Mouse (Mus musculus): ENCODE measurements around the gene 9130213A22Rik. TPM values are rescaled to one million over a fixed set of nuclear protein-coding genes. Genes with fewer than 3 reads are reported as not detected.
"Not testable (repeated sequence)": the region's sequence is repeated elsewhere in the genome, so short reads cannot be mapped to it uniquely, and the experiment has no call there.

9130213A22Rik gene
- polyA plus RNA-seq, 1 experiment from 2014 or later, result 0.14 TPM

DNA sequence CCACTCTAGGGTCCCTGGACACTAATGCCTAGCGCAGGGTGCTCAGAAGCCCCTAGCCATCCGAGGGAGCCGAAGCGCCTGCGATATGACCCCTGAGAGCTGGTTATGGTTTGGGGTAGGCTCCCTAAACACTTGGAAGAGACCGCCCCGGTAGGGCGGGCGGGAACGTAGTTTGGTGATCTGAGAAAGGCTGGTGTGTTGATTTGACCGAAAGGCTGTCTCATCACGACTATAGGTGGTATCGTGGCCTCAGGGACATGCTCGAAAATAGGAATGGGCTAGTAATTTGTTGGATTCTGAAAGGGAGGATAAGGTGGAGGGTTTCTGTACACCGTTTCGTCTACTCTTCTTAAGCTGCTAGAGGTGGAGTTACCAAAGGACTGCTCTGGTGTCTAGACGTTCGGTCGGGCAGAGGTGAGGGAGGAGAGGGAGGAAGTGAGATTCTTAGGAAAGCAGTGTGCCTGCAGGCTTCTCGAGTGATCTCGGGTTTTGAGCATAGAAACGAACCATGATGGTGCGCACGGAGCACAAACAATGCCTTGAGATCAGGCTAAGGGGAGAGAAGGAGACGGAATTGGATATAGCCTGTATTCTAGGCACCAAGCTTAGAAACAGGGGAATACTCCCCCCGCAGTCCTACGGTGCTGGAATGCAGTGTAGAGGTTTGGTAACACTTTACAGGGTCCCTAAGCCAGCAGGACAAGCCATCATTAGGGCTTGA, 26.7 kb downstream of the 9130213A22Rik start:
- Histone ChIP-seq H3K4me3 (ENCODE audit: low read depth, low read length) (peak overlapping the region; percentile 34), H3K9me3 (replicated peaks; ENCODE audit: control insufficient read depth, low read length) (no peaks in the 10 kb centered on the region), H3K4me1 (ENCODE audit: control insufficient read depth, insufficient read depth, low read length) (peaks cover 46% of the 10 kb centered on the region), H3K36me3 (ENCODE audit: control insufficient read depth, insufficient read depth, low read length) (peaks cover 17% of the 10 kb centered on the region), H3K27me3 (replicated peaks; ENCODE audit: control insufficient read depth, insufficient read depth, low read length) (no peaks in the 10 kb centered on the region), H3K9ac (ENCODE audit: low read length) (peak overlapping the region; percentile 33), H3K27ac (ENCODE audit: low read depth, low read length) (no peak overlapping the region), H3K4me2 (ENCODE audit: low read length) (peak overlapping the region; percentile 84)
- DNase-seq (ENCODE audit: low spot score), result no peak
- WGBS, result 3% methylated on average over 27 of the region's 27 CpGs
- ATAC-seq, result no peak

- H3K4me2 ChIP-seq (ENCODE audit: low read length), result peak within 1 kb of the TSS; percentile 84
- H3K27me3 ChIP-seq (replicated peaks; ENCODE audit: control insufficient read depth, insufficient read depth, low read length), result no peaks in the 10 kb centered on the region
- peak within 1 kb of the TSS; percentile 34 for H3K4me3 ChIP-seq (ENCODE audit: low read depth, low read length)
- peak within 1 kb of the TSS; percentile 33 for H3K9ac ChIP-seq (ENCODE audit: low read length)
- DNase-seq (ENCODE audit: low spot score), result peak; percentile 100
- peaks cover 24% of the 10 kb centered on the region for H3K36me3 ChIP-seq (ENCODE audit: control insufficient read depth, insufficient read depth, low read length)
- H3K27ac ChIP-seq (ENCODE audit: low read depth, low read length), result peak within 1 kb of the TSS; percentile 74
- H3K4me1 ChIP-seq (ENCODE audit: control insufficient read depth, insufficient read depth, low read length), result peaks cover 52% of the 10 kb centered on the region
- no peaks in the 10 kb centered on the region for H3K9me3 ChIP-seq (replicated peaks; ENCODE audit: control insufficient read depth, low read length)
- peak; percentile 93 for ATAC-seq
- WGBS, result under 1% methylated on average over 37 of the region's 37 CpGs
These were observed 27.5 kb downstream of the 9130213A22Rik start, which contains the start of gene Per1 for GRCm38 (mm10) chr11:69094697-69095429. Gene Per1, plus strand, starts transcription at chr11:69095217.

- not testable (repeated sequence) for H3K4me3 ChIP-seq (ENCODE audit: low read depth, low read length); DNase-seq (ENCODE audit: low spot score); H3K4me2 ChIP-seq (ENCODE audit: low read length); H3K9ac ChIP-seq (ENCODE audit: low read length); H3K9me3 ChIP-seq (replicated peaks; ENCODE audit: control insufficient read depth, low read length); H3K27ac ChIP-seq (ENCODE audit: low read depth, low read length); ATAC-seq; H3K27me3 ChIP-seq (replicated peaks; ENCODE audit: control insufficient read depth, insufficient read depth, low read length)
- peaks cover 30% of the 10 kb centered on the region for H3K36me3 ChIP-seq (ENCODE audit: control insufficient read depth, insufficient read depth, low read length)
- peaks cover 53% of the 10 kb centered on the region for H3K4me1 ChIP-seq (ENCODE audit: control insufficient read depth, insufficient read depth, low read length)
- WGBS, result 90% methylated on average over 7 of the region's 7 CpGs
These were observed 28.5 kb downstream of the 9130213A22Rik start for GRCm38 (mm10) chr11:69093856-69094255.

GRCm38 (mm10) chr11:69092871-69093270, 29.5 kb downstream of the 9130213A22Rik start:
- no peak for ATAC-seq
- Histone ChIP-seq H3K36me3 (ENCODE audit: control insufficient read depth, insufficient read depth, low read length) (peaks cover 30% of the 10 kb centered on the region), H3K4me1 (ENCODE audit: control insufficient read depth, insufficient read depth, low read length) (peaks cover 45% of the 10 kb centered on the region), H3K4me2 (ENCODE audit: low read length) (no peak overlapping the region), H3K27me3 (replicated peaks; ENCODE audit: control insufficient read depth, insufficient read depth, low read length) (no peaks in the 10 kb centered on the region), H3K9me3 (replicated peaks; ENCODE audit: control insufficient read depth, low read length) (no peaks in the 10 kb centered on the region), H3K9ac (ENCODE audit: low read length) (no peak overlapping the region), H3K4me3 (ENCODE audit: low read depth, low read length) (no peak overlapping the region), H3K27ac (ENCODE audit: low read depth, low read length) (no peak overlapping the region)
- DNase-seq (ENCODE audit: low spot score), result no peak
- 82% methylated on average over 4 of the region's 4 CpGs for WGBS

- Histone ChIP-seq H3K27ac (ENCODE audit: low read depth, low read length) (no peak overlapping the region), H3K9me3 (replicated peaks; ENCODE audit: control insufficient read depth, low read length) (no peaks in the 10 kb centered on the region), H3K36me3 (ENCODE audit: control insufficient read depth, insufficient read depth, low read length) (peaks cover 30% of the 10 kb centered on the region), H3K9ac (ENCODE audit: low read length) (no peak overlapping the region), H3K27me3 (replicated peaks; ENCODE audit: control insufficient read depth, insufficient read depth, low read length) (no peaks in the 10 kb centered on the region), H3K4me3 (ENCODE audit: low read depth, low read length) (no peak overlapping the region), H3K4me1 (ENCODE audit: control insufficient read depth, insufficient read depth, low read length) (peaks cover 40% of the 10 kb centered on the region), H3K4me2 (ENCODE audit: low read length) (no peak overlapping the region)
- no peak for ATAC-seq
- DNase-seq (ENCODE audit: low spot score), result peak; percentile 65
- WGBS, result 5% methylated on average over 3 of the region's 3 CpGs
These were observed 30.0 kb downstream of the 9130213A22Rik start for GRCm38 (mm10) chr11:69092386-69092751.

DNA sequence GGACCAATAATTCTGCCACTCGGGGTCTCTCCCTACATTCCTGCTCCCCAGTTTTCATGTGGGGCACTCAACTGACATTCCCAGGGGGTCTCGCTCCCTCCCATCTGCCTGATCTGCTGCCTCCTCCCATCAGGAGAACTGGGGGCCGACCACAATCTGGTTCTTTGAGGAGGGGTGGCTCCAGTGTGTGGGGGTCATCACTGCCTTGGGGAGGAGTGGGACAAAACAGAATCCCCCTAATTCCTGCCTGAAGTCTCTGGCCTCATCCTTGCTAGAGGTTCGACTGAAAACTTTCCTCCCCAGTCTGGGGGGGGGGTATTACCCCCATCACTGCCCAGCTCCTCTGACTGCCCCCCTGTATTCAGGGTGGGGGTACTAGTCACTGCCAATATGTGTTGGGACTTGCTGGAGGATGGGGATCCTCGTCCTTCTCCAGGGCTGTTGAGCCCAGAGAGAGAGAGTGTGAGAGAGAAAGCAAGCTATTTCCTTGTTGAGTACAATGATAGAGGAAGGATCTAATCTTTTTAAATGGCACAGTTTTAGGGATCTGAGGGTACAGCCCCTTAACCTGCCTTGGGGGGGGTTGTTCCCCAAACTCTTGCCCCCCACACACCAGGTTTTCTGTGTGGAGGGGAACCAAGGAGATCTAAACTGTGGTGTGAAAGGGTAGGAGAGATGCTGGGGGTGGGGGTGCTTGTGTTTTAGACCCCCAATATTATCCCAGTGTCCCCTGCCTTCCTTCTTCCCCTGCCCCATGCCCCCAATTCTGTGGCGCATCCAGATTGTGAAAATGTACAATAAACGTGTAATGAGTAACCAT, 30.6 kb downstream of the 9130213A22Rik start:
- H3K36me3 ChIP-seq (ENCODE audit: control insufficient read depth, insufficient read depth, low read length), result peaks cover 30% of the 10 kb centered on the region
- H3K4me1 ChIP-seq (ENCODE audit: control insufficient read depth, insufficient read depth, low read length), result peaks cover 34% of the 10 kb centered on the region
- 64% methylated on average over 7 of the region's 7 CpGs for WGBS
- H3K27ac ChIP-seq (ENCODE audit: low read depth, low read length), result no peak overlapping the region
- no peaks in the 10 kb centered on the region for H3K9me3 ChIP-seq (replicated peaks; ENCODE audit: control insufficient read depth, low read length)
- H3K4me3 ChIP-seq (ENCODE audit: low read depth, low read length), result no peak overlapping the region
- no peaks in the 10 kb centered on the region for H3K27me3 ChIP-seq (replicated peaks; ENCODE audit: control insufficient read depth, insufficient read depth, low read length)
- no peak for ATAC-seq
- no peak overlapping the region for H3K9ac ChIP-seq (ENCODE audit: low read length)
- no peak for DNase-seq (ENCODE audit: low spot score)
- no peak overlapping the region for H3K4me2 ChIP-seq (ENCODE audit: low read length)

DNA sequence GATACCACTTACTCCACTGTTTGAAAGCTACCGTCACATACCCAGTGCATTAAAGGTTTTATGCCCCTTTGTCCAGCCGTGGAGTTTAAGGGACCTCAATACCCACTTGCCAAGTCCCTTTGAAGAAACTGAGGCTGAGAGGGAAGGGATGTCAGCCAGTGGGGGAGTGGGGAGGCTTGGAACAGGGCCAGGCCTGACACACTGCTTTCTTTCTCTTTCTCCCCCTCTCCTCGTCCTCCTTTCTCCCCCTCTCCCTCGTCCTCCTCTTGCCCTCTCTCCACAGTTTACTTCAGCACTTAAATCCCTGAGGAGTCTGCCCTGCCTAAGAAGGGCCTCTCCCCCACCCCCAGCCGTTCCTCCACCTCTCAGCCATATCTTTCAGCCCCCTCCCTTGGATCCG, 32.0 kb downstream of the 9130213A22Rik start:
- no peaks in the 10 kb centered on the region for H3K9me3 ChIP-seq (replicated peaks; ENCODE audit: control insufficient read depth, low read length)
- peak overlapping the region; percentile 96; the same call in 1 of the 2 replicates for H3K4me2 ChIP-seq (ENCODE audit: low read length)
- no peak overlapping the region for H3K27ac ChIP-seq (ENCODE audit: low read depth, low read length)
- peak overlapping the region; percentile 100; the same call in 1 of the 2 replicates for H3K9ac ChIP-seq (ENCODE audit: low read length)
- WGBS, result 52% methylated on average over 6 of the region's 6 CpGs
- peaks cover 23% of the 10 kb centered on the region for H3K4me1 ChIP-seq (ENCODE audit: control insufficient read depth, insufficient read depth, low read length)
- ATAC-seq, result no peak
- H3K36me3 ChIP-seq (ENCODE audit: control insufficient read depth, insufficient read depth, low read length), result peaks cover 30% of the 10 kb centered on the region
- DNase-seq (ENCODE audit: low spot score), result no peak
- no peak overlapping the region for H3K4me3 ChIP-seq (ENCODE audit: low read depth, low read length)
- no peaks in the 10 kb centered on the region for H3K27me3 ChIP-seq (replicated peaks; ENCODE audit: control insufficient read depth, insufficient read depth, low read length)

- 87% methylated on average over 12 of the region's 12 CpGs for WGBS
- H3K27me3 ChIP-seq (replicated peaks; ENCODE audit: control insufficient read depth, insufficient read depth, low read length), result no peaks in the 10 kb centered on the region
- peaks cover 20% of the 10 kb centered on the region for H3K4me1 ChIP-seq (ENCODE audit: control insufficient read depth, insufficient read depth, low read length)
- H3K9me3 ChIP-seq (replicated peaks; ENCODE audit: control insufficient read depth, low read length), result no peaks in the 10 kb centered on the region
- H3K4me3 ChIP-seq (ENCODE audit: low read depth, low read length), result peak overlapping the region; percentile 99
- H3K4me2 ChIP-seq (ENCODE audit: low read length), result peak overlapping the region; percentile 96
- no peak overlapping the region for H3K27ac ChIP-seq (ENCODE audit: low read depth, low read length)
- ATAC-seq (no peak), DNase-seq (ENCODE audit: low spot score) (no peak)
- peak overlapping the region; percentile 100 for H3K9ac ChIP-seq (ENCODE audit: low read length)
- peaks cover 30% of the 10 kb centered on the region for H3K36me3 ChIP-seq (ENCODE audit: control insufficient read depth, insufficient read depth, low read length)
These were observed 32.6 kb downstream of the 9130213A22Rik start for GRCm38 (mm10) chr11:69089616-69090290.
